Mouse (Mus musculus) kidney, postnatal 25 days (tissue): ENCODE results near the gene Rtn4rl1.

Experiments used
- DNase-seq, 2 experiments: peaks; one replicate each; pipeline ENCODE4 v3.0.0; 2021; ENCODE audit warnings: mixed read lengths in 2 of 2

The Rtn4rl1 gene

GRCm38 (mm10) chr11:75214081-75214950 is 20.7 kb downstream of the Rtn4rl1 start:
- peak; percentile 36 to 60 for DNase-seq

- peak in 1 of 2 experiments; percentile 58 for DNase-seq
Observed at GRCm38 (mm10) chr11:75220115-75220514, 26.5 kb downstream of the Rtn4rl1 start.

- DNase-seq, result no peak
Observed at GRCm38 (mm10) chr11:75220517-75221145, 27.0 kb downstream of the Rtn4rl1 start.

- DNase-seq, result no peak
Observed at GRCm38 (mm10) chr11:75224062-75224461, 30.5 kb downstream of the Rtn4rl1 start.

- DNase-seq, result no peak
Observed at GRCm38 (mm10) chr11:75224835-75225234, 31.3 kb downstream of the Rtn4rl1 start.

GRCm38 (mm10) chr11:75227632-75228031 is 34.0 kb downstream of the Rtn4rl1 start:
- peak in 1 of 2 experiments; percentile 17 for DNase-seq

- no peak for DNase-seq
Observed at GRCm38 (mm10) chr11:75229289-75229688, 35.7 kb downstream of the Rtn4rl1 start.

GRCm38 (mm10) chr11:75230272-75230760 is 36.7 kb downstream of the Rtn4rl1 start:
- DNase-seq, result no peak

GRCm38 (mm10) chr11:75231756-75232155 is 38.2 kb downstream of the Rtn4rl1 start:
- DNase-seq, result peak; percentile 84 to 87

- no peak for DNase-seq
Observed at GRCm38 (mm10) chr11:75232434-75232833, 38.9 kb downstream of the Rtn4rl1 start.

- DNase-seq, result peak; percentile 66 to 83
Observed at GRCm38 (mm10) chr11:75234745-75235144, 41.2 kb downstream of the Rtn4rl1 start.

- DNase-seq, result no peak
Observed at GRCm38 (mm10) chr11:75240158-75240934, 46.8 kb downstream of the Rtn4rl1 start.

- no peak for DNase-seq
Observed at GRCm38 (mm10) chr11:75242710-75243255, 49.2 kb downstream of the Rtn4rl1 start.

- DNase-seq, result peak; percentile 42 to 68
Observed at GRCm38 (mm10) chr11:75244368-75245275, 51.0 kb downstream of the Rtn4rl1 start.

- no peak for DNase-seq
Observed at GRCm38 (mm10) chr11:75245372-75246330, 52.1 kb downstream of the Rtn4rl1 start.

GRCm38 (mm10) chr11:75246589-75246988 is 53.0 kb downstream of the Rtn4rl1 start:
- peak; percentile 68 to 83 for DNase-seq

- no peak for DNase-seq
Observed at GRCm38 (mm10) chr11:75247137-75247730, 53.7 kb downstream of the Rtn4rl1 start.

GRCm38 (mm10) chr11:75249588-75249987 is 56.0 kb downstream of the Rtn4rl1 start:
- no peak for DNase-seq

- no peak for DNase-seq
Observed at GRCm38 (mm10) chr11:75251006-75251512, 57.5 kb downstream of the Rtn4rl1 start.
